Comparison of ENCODE assay signal across 9 mouse cellular contexts in genomic region chr1:154202580-154202979, GRCm38 (mm10). TPM values are rescaled to one million over a fixed set of nuclear protein-coding genes. Genes with fewer than 3 reads are reported as not detected.
DNase-seq lines count a peak whose midpoint lies in the region; ATAC-seq and TF ChIP-seq lines count a peak whose summit lies in the region.
"Had no signal": no experiment of that assay in that cellular context is flagged by ENCODE, and none has a peak within 500 bp of the region (broad histone marks: within the 10 kb centered on the region; RNA-seq: fewer than 3 reads in every experiment).

No protein-coding gene starts in this region.

- H3K27me3 ChIP-seq in lung, postnatal 0 days (replicated peaks; ENCODE audit: insufficient read depth, low read length), result peaks cover 19% of the 10 kb centered on the region

- H3K9ac ChIP-seq in lung, postnatal 0 days (replicated peaks; ENCODE audit: low read depth), result no peak overlapping the region
- H3K9ac ChIP-seq: lung, embryonic 15.5 days had no signal

- WGBS in lung, postnatal 0 days, result 81% methylated on average over 8 of the region's 8 CpGs

- H3K4me2 ChIP-seq in lung, postnatal 0 days (replicated peaks; ENCODE audit: low read depth, low read length), result no peak overlapping the region
- H3K4me2 ChIP-seq: lung, embryonic 15.5 days had no signal

- H3K36me3 ChIP-seq in lung, postnatal 0 days (ENCODE audit: insufficient read depth, low read length), result no peaks in the 10 kb centered on the region
- H3K36me3 ChIP-seq: lung, embryonic 15.5 days had no signal

- TF ChIP-seq EP300 in lung, postnatal 0 days (IDR thresholded peaks at IDR 0.05), result no peak

- no peak for DNase-seq in cerebellum, adult 8-10 months
- no peak for DNase-seq in lung, postnatal 0 days (ENCODE audit: low spot score)
- no peak for DNase-seq in lung, postnatal 10 days
- peak; percentile 51 for DNase-seq in kidney, postnatal 10 days
- DNase-seq in right cerebral cortex, postnatal 36 days (ENCODE audit: low spot score in 2 of 2), result peak; percentile 19 to 50
- no peak for DNase-seq in urinary bladder, adult 2 months (ENCODE audit: low spot score)
- DNase-seq in liver, result no peak

- TF ChIP-seq CTCF in lung, postnatal 0 days (IDR thresholded peaks at IDR 0.05), result peak; percentile 12; the same call in 1 of the 2 replicates

- H3K27ac ChIP-seq in lung, postnatal 0 days (ENCODE audit: low read length), result no peak overlapping the region
- H3K27ac ChIP-seq: lung, embryonic 15.5 days had no signal

- peak; percentile 56; the same call in 1 of the 2 replicates for ATAC-seq in cerebellum, adult (ENCODE audit: insufficient number of reproducible peaks, low FRiP score, low TSS enrichment)
- no peak for ATAC-seq in lung, postnatal 0 days

- no peak overlapping the region for H3K4me3 ChIP-seq in lung, postnatal 0 days (ENCODE audit: low read depth, low read length)
- H3K4me3 ChIP-seq: lung, embryonic 15.5 days had no signal

- H3K9me3 ChIP-seq in lung, postnatal 0 days (ENCODE audit: low read length), result no peaks in the 10 kb centered on the region
- H3K9me3 ChIP-seq: lung, embryonic 15.5 days had no signal

- no peaks in the 10 kb centered on the region for H3K4me1 ChIP-seq in lung, postnatal 0 days (ENCODE audit: insufficient read depth, low read depth, low read length)

RNA-seq across cellular contexts. Expression of gene Zfp648, which starts 1.6 kb away (rescaled TPM):
- polyA plus RNA-seq in lung, postnatal 0 days (2015; fragmentation: Nextera tagmentation; extraction: Ambion mirVana), result not detected in 2 replicates
- not detected in 2 replicates for polyA plus RNA-seq in urinary bladder, adult 2 months (2012; rRNA removed)

Comparison
In these comparisons a context has a peak if more than half of its experiments do, and no peak if none do; other contexts are left out.
1. DNase-seq: peak in kidney, postnatal 10 days (single experiment) and right cerebral cortex, postnatal 36 days (2 of 2); none in cerebellum, adult 8-10 months (single experiment), lung, postnatal 0 days (single experiment), lung, postnatal 10 days (single experiment), urinary bladder, adult 2 months (single experiment) and liver (single experiment).